Mouse (Mus musculus): ENCODE data around the gene Adcyap1.

The Adcyap1 gene

GRCm38 (mm10) chr17:93198717-93199116 is at the start of gene Adcyap1:
Gene Adcyap1 (plus strand): TSS chr17:93199017.
- no peak for DNase-seq (ENCODE audit: low read depth, low spot score)

GRCm38 (mm10) chr17:93158280-93158851 is 40.5 kb upstream of the Adcyap1 start:
- peak; percentile 19 for DNase-seq (ENCODE audit: low read depth, low spot score)

- no peak for DNase-seq (ENCODE audit: low read depth, low spot score)
Observed at GRCm38 (mm10) chr17:93169572-93169971, 29.2 kb upstream of the Adcyap1 start.

GRCm38 (mm10) chr17:93196846-93197245 is 2.0 kb upstream of the Adcyap1 start:
- DNase-seq (ENCODE audit: low read depth, low spot score), result no peak

GRCm38 (mm10) chr17:93198213-93198612 is 604 bp upstream of the Adcyap1 start:
- DNase-seq (ENCODE audit: low read depth, low spot score), result no peak

- no peak for DNase-seq (ENCODE audit: low read depth, low spot score)
Observed at GRCm38 (mm10) chr17:93199218-93199617, 401 bp downstream of the Adcyap1 start.

GRCm38 (mm10) chr17:93199747-93200146 is 930 bp downstream of the Adcyap1 start:
- DNase-seq (ENCODE audit: low read depth, low spot score), result no peak

GRCm38 (mm10) chr17:93200386-93201264 is 1.8 kb downstream of the Adcyap1 start:
- DNase-seq (ENCODE audit: low read depth, low spot score), result no peak

- DNase-seq (ENCODE audit: low read depth, low spot score), result no peak
Observed at GRCm38 (mm10) chr17:93201265-93201925, 2.6 kb downstream of the Adcyap1 start.

- no peak for DNase-seq (ENCODE audit: low read depth, low spot score)
Observed at GRCm38 (mm10) chr17:93202165-93203075, 3.6 kb downstream of the Adcyap1 start.

GRCm38 (mm10) chr17:93203076-93204031 is 4.5 kb downstream of the Adcyap1 start:
- no peak for DNase-seq (ENCODE audit: low read depth, low spot score)

GRCm38 (mm10) chr17:93217785-93218184 is 19.0 kb downstream of the Adcyap1 start:
- no peak for DNase-seq (ENCODE audit: low read depth, low spot score)

- no peak for DNase-seq (ENCODE audit: low read depth, low spot score)
Observed at GRCm38 (mm10) chr17:93218640-93219039, 19.8 kb downstream of the Adcyap1 start.

GRCm38 (mm10) chr17:93237355-93237754 is 38.5 kb downstream of the Adcyap1 start:
- no peak for DNase-seq (ENCODE audit: low read depth, low spot score)
